Mouse (Mus musculus): ENCODE results near the gene Ahctf1. TPM values are rescaled to one million over a fixed set of nuclear protein-coding genes. Genes with fewer than 3 reads are reported as not detected.

The Ahctf1 gene
- total and polyA plus RNA-seq, 3 experiments = 79.2 to 111 (median 96.0) TPM

DNA sequence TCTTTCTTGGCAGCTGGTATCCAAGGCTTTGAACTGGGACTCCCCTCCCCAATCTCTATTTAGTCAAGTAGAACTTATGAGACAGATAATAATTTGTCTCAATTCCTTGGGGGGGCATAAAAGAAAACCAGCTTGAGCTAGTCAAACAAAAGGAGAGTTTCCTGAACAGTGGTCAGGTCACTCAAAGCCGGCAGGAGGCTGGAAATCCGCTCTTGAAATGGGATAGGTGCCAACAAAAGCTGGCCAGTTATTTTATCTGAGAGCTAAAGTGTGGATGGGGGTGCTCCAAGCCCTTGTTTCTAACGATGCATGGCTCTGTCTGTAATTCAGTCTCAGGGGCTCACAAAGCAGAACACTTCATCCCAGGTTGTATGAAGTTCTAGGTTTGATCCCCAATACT lies 40.5 kb upstream of the Ahctf1 start:
- no peak overlapping the region for H3K9ac ChIP-seq (ENCODE audit: insufficient read depth, low read depth)
- dilution Hi-C loops (cut with MboI; ENCODE audit: extremely low pct_ligation_motif_present, extremely low pct_unique_long_range_greater_than_20kb, low sequenced_read_pairs) = no loop called here
- H3K4me1 ChIP-seq (ENCODE audit: control insufficient read depth in 1 of 2, insufficient read depth in 2 of 2) = peaks cover 0 to 32% of the 10 kb centered on the region in 2 experiments; a peak in 2 of 4 replicates
- H3K4me2 ChIP-seq (ENCODE audit: insufficient read depth, low read depth, poor library complexity, severe bottlenecking) = no peak overlapping the region
- in situ Hi-C loops (cut with MboI; ENCODE audit: low pct_ligation_motif_present, low pct_unique_long_range_greater_than_20kb, low sequenced_read_pairs) = loop anchor here (5.0 to 25.0 kb wide), 3 partner anchors 42 to 207 kb away; partner anchors contain the start of genes Ahctf1 and Gm10518
- 0 out of 2 replicates have a peak, but pooled peaks cover 2% of the 10 kb centered on the region for H3K79me2 ChIP-seq (replicated peaks; ENCODE audit: control insufficient read depth, extremely low read depth, insufficient read depth, poor library complexity, severe bottlenecking)
- DNase-seq (ENCODE audit: extremely low read depth) = no peak
- no peak for TF ChIP-seq ZMIZ1 (IDR thresholded peaks at IDR 0.05; ENCODE audit: low read depth, low read length)
- no peak for TF ChIP-seq EP300 (IDR thresholded peaks at IDR 0.05; ENCODE audit: low read length)
- peaks cover 5 to 31% of the 10 kb centered on the region in 2 experiments for H3K36me3 ChIP-seq (replicated peaks in 1 of 2; ENCODE audit: control insufficient read depth in 1 of 2, insufficient read depth in 1 of 2, low read length in 1 of 2)
- no peaks in the 10 kb centered on the region for H3K9me3 ChIP-seq (replicated peaks; ENCODE audit: low read length)
- H3K27ac ChIP-seq (ENCODE audit: insufficient read depth, low read depth) = no peak overlapping the region
- H3K4me3 ChIP-seq (replicated peaks in 1 of 3; ENCODE audit: low read depth in 2 of 3, low read length in 2 of 3, poor library complexity in 1 of 3) = no peak overlapping the region
- no peaks in the 10 kb centered on the region for H3K27me3 ChIP-seq (replicated peaks)

DNA sequence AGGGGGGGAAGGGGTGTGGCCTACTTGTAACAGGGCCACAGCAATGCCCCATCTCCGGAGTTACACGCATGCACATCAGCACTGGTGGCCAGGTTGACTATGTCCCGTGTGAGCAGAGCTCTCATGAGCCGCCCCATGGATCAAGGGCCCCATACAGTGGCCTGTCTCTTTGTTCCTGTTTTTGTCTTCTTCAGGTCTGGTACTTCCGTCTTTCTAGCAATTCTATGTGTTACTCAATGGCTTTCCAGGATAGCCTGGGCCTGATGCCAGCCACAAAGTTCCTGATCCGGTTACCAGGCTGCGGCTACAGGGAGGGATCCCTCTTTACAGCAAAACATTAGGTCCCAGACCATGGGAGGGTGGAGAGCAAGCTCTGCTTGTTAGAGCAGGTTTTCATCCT lies 39.1 kb upstream of the Ahctf1 start:
- H3K36me3 ChIP-seq (replicated peaks in 1 of 2; ENCODE audit: control insufficient read depth in 1 of 2, insufficient read depth in 1 of 2, low read length in 1 of 2) = peaks cover 0 to 20% of the 10 kb centered on the region in 2 experiments
- dilution Hi-C loops (cut with MboI; ENCODE audit: extremely low pct_ligation_motif_present, extremely low pct_unique_long_range_greater_than_20kb, low sequenced_read_pairs) = no loop called here
- TF ChIP-seq CHD1 (IDR thresholded peaks at IDR 0.05; ENCODE audit: low read depth, low read length) (no peak), CTCF (conservative IDR thresholded peaks at IDR 0.05 in 1 of 2, IDR thresholded peaks at IDR 0.05 in 1 of 2; ENCODE audit: low read depth in 2 of 2, low read length in 2 of 2) (no peak), E2F4 (IDR thresholded peaks at IDR 0.05; ENCODE audit: insufficient replicate concordance, low read depth, low read length) (no peak), BHLHE40 (IDR thresholded peaks at IDR 0.05; ENCODE audit: low read depth, low read length) (no peak), MYC (IDR thresholded peaks at IDR 0.05; ENCODE audit: low read depth, low read length) (no peak), ZNF384 (IDR thresholded peaks at IDR 0.05; ENCODE audit: low read depth, low read length) (no peak), RAD21 (IDR thresholded peaks at IDR 0.05; ENCODE audit: low read depth, low read length) (no peak), TBP (conservative IDR thresholded peaks at IDR 0.05; ENCODE audit: low read depth, low read length) (no peak), ZC3H11A (IDR thresholded peaks at IDR 0.05; ENCODE audit: low read depth, low read length) (no peak), JUND (conservative IDR thresholded peaks at IDR 0.05; ENCODE audit: low read depth, low read length) (no peak), POLR2AphosphoS2 (IDR thresholded peaks at IDR 0.05; ENCODE audit: low read depth, low read length) (no peak), ELF1 (IDR thresholded peaks at IDR 0.05; ENCODE audit: low read depth, low read length) (no peak), JUN (IDR thresholded peaks at IDR 0.05; ENCODE audit: insufficient read depth, low read depth, low read length) (no peak), IRF4 (IDR thresholded peaks at IDR 0.05; ENCODE audit: low read depth, low read length) (no peak), HCFC1 (IDR thresholded peaks at IDR 0.05; ENCODE audit: low read depth, low read length) (no peak), MAX (IDR thresholded peaks at IDR 0.05; ENCODE audit: low read length) (no peak)
- no peak overlapping the region for H3K27ac ChIP-seq (ENCODE audit: insufficient read depth, low read depth)
- no peak for DNase-seq (ENCODE audit: extremely low read depth)
- H3K9me3 ChIP-seq (replicated peaks; ENCODE audit: low read length) = no peaks in the 10 kb centered on the region
- in situ Hi-C loops (cut with MboI; ENCODE audit: low pct_ligation_motif_present, low pct_unique_long_range_greater_than_20kb, low sequenced_read_pairs) = loop anchor here (5.0 to 25.0 kb wide), 3 partner anchors 40 to 205 kb away; partner anchors contain the start of genes Ahctf1 and Gm10518
- H3K79me2 ChIP-seq (replicated peaks; ENCODE audit: control insufficient read depth, extremely low read depth, insufficient read depth, poor library complexity, severe bottlenecking) = 0 out of 2 replicates have a peak, but pooled peaks cover 2% of the 10 kb centered on the region
- no peak overlapping the region for H3K9ac ChIP-seq (ENCODE audit: insufficient read depth, low read depth)
- H3K4me2 ChIP-seq (ENCODE audit: insufficient read depth, low read depth, poor library complexity, severe bottlenecking) = no peak overlapping the region
- peaks cover 0 to 22% of the 10 kb centered on the region in 2 experiments; a peak in 2 of 4 replicates for H3K4me1 ChIP-seq (ENCODE audit: control insufficient read depth in 1 of 2, insufficient read depth in 2 of 2)
- H3K27me3 ChIP-seq (replicated peaks) = no peaks in the 10 kb centered on the region
- no peak overlapping the region for H3K4me3 ChIP-seq (replicated peaks in 1 of 3; ENCODE audit: low read depth in 2 of 3, low read length in 2 of 3, poor library complexity in 1 of 3)
